Mouse (Mus musculus) forebrain, embryonic 15.5 days (tissue): ENCODE measurements at regions not wholly inside any gene's neighbourhood (a gene's known extent, or its start where the extent isn't known, plus 50 kb on each side); places are given as distances from the start of the nearest gene placed in this dataset.
A peak's percentile ranks its signal among the peaks of the same experiment; 100 is the strongest.

Experiments used
- ATAC-seq: fragments of 200-750 bp; cut with Nextera tagmentation; replicated peaks from 2 replicates; pipeline ENCODE4 v1.8.0; 2017; ENCODE audit warnings: mild to moderate bottlenecking, moderate TSS enrichment, moderate library complexity
- H3K27ac ChIP-seq: fragments of 300-500 bp; sonication (generic); replicated peaks from 2 replicates; pipeline ENCODE4 v1.5.1; 2015; ENCODE audit warnings: mild to moderate bottlenecking, inconsistent platforms
- H3K27me3 ChIP-seq: fragments of 300-500 bp; sonication (generic); 2 replicates; pipeline ENCODE4 v1.6.1; 2015; ENCODE audit warnings: inconsistent platforms
- H3K36me3 ChIP-seq: fragments of 300-500 bp; sonication (generic); 2 replicates; pipeline ENCODE4 v1.6.1; 2015; ENCODE audit warnings: mild to moderate bottlenecking, inconsistent platforms
- H3K4me1 ChIP-seq: fragments of 300-500 bp; sonication (generic); 2 replicates; pipeline ENCODE4 v1.6.1; 2015; ENCODE audit warnings: inconsistent platforms
- H3K4me2 ChIP-seq: fragments of 300-500 bp; sonication (generic); replicated peaks from 2 replicates; pipeline ENCODE4 v1.6.1; 2015; ENCODE audit warnings: mild to moderate bottlenecking, inconsistent platforms
- H3K4me3 ChIP-seq: fragments of 300-500 bp; sonication (generic); 2 replicates; pipeline ENCODE4 v1.5.1; 2015; ENCODE audit warnings: mild to moderate bottlenecking, inconsistent platforms
- H3K9ac ChIP-seq: fragments of 300-500 bp; sonication (generic); replicated peaks from 2 replicates; pipeline ENCODE4 v1.6.1; 2015; ENCODE audit warnings: mild to moderate bottlenecking, inconsistent platforms
- H3K9me3 ChIP-seq: fragments of 300-500 bp; sonication (generic); 2 replicates; pipeline ENCODE4 v1.6.1; 2016; ENCODE audit warnings: inconsistent platforms
- WGBS: fragments of 180-500 bp; shearing (Covaris S2); methylation state at CpG from one replicate; pipeline ENCODE4 v1.1.7; 2015; ENCODE audit warnings: mixed read lengths; 5-methylcytosine and 5-hydroxymethylcytosine counted together

DNA sequence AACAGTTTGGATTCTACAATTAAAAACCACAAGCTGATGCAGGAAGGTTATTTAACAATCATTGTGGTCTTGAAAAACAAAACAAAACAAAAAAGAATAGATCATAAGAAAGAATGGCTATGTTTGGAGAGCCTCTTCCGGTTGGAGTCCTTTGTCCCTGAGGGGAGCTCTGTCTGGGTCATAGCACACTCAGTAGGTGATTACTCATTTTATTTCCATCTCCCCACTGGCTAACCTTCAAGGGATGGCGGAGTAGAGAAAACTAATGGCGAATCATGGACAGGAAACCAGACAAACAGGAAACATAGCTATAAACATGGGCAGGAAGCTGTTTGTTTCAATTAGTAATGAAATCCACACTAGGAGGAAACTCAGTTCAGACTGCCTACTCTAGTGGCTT, 545.8 kb upstream of the Tenm3 start:
- Histone ChIP-seq H3K4me3 (no peak overlapping the region), H3K9ac (no peak overlapping the region), H3K27me3 (no peaks in the 10 kb centered on the region), H3K4me2 (no peak overlapping the region), H3K36me3 (no peaks in the 10 kb centered on the region), H3K9me3 (no peaks in the 10 kb centered on the region), H3K27ac (no peak overlapping the region), H3K4me1 (no peaks in the 10 kb centered on the region)
- ATAC-seq, result no peak
- WGBS, result 84% methylated on average over 3 of the region's 3 CpGs

DNA sequence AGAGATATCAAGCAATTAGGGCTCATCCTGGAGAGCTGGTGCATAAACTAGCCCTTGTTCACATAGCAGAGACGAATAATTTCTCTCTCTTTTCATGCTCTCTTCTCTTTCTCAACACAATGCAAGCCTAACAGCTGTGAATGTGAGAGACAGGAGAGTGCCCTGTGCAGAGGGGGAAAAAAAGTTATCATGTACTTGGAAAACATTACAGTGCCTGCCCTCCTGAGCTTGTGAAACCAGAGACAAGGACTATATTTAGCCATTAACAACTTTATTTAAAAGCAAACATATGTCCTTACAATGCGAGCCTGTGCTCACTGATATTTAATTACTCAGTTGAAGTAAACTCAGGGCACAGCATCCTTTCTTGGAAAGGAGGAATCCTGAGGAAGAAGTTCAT, 543.8 kb upstream of the Tenm3 start:
- H3K9ac ChIP-seq, result no peak overlapping the region
- H3K36me3 ChIP-seq, result no peaks in the 10 kb centered on the region
- no peaks in the 10 kb centered on the region for H3K27me3 ChIP-seq
- ATAC-seq, result no peak
- no peaks in the 10 kb centered on the region for H3K4me1 ChIP-seq
- no peak overlapping the region for H3K27ac ChIP-seq
- no peaks in the 10 kb centered on the region for H3K9me3 ChIP-seq
- no peak overlapping the region for H3K4me2 ChIP-seq
- no peak overlapping the region for H3K4me3 ChIP-seq
- WGBS, result 60% methylated on average over 2 of the region's 2 CpGs

DNA sequence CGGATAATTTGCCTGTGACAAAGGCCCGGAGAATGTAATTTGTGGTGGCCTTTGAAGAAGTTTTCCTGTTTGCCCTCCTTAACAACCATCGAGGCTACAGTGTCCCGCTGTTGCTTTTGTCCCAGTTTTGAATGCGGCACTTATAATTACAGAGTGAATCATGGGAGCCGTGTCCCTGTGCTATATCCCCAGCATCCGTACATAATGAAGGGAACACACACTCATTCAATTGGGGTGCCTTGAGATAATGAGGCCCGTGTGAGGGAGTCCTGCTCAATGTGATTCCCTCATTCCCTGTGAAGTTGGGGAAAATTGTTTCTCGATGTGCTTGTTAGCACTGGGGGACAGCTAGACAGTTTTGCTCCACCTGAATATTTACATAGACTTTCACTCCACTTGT, 528.9 kb upstream of the Tenm3 start:
- no peaks in the 10 kb centered on the region for H3K36me3 ChIP-seq
- ATAC-seq, result no peak
- H3K4me3 ChIP-seq, result no peak overlapping the region
- peak overlapping the region; percentile 18 for H3K4me2 ChIP-seq
- no peak overlapping the region for H3K9ac ChIP-seq
- H3K27me3 ChIP-seq, result no peaks in the 10 kb centered on the region
- no peaks in the 10 kb centered on the region for H3K9me3 ChIP-seq
- no peak overlapping the region for H3K27ac ChIP-seq
- H3K4me1 ChIP-seq, result 0 out of 2 replicates have a peak, but pooled peaks cover 4% of the 10 kb centered on the region
- WGBS, result 22% methylated on average over 9 of the region's 9 CpGs

DNA sequence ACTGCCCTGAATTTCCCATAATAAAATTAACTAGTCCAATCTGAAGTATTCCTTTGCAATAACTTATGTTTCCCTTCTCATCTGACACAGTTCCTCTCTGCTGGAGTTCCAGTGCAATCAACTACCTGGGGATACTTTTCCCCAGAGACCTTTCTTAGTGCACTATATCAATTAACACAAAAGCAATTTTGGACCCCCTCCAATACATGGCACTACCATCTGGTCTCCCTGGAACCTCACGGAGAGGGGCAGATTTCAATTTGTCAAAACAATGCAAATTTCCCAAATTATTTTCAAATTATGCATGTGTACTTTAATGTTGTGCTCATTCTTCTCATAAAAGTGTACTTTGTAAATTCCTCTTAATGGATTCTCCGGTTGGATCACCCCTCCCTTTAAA, 518.9 kb upstream of the Tenm3 start:
- Histone ChIP-seq H3K4me1 (peaks cover 8% of the 10 kb centered on the region), H3K4me2 (no peak overlapping the region), H3K4me3 (no peak overlapping the region), H3K9me3 (no peaks in the 10 kb centered on the region), H3K9ac (no peak overlapping the region), H3K27me3 (no peaks in the 10 kb centered on the region), H3K27ac (peak overlapping the region; percentile 57; the same call in 1 of the 2 replicates), H3K36me3 (no peaks in the 10 kb centered on the region)
- 40% methylated on average over 2 of the region's 2 CpGs for WGBS
- peak; percentile 85 for ATAC-seq

DNA sequence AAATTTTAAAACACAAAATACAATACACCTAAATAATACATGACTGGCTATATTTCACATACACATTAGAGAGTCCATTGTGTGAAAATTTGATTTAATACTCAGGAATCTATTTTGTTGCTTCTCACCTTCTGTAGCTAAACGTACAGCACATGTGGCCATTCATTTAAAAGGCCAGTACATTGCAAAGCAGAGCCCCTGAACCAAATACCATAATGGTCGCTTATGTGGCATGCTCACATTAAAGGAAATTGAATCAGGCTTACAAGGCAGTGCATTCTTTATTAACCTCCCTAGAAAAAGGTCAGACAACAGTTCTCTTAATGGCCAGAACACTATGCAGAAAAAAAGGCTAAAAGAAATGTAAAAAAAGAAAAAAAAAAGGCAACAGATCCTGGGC, 517.7 kb upstream of the Tenm3 start:
- Histone ChIP-seq H3K36me3 (no peaks in the 10 kb centered on the region), H3K4me1 (peaks cover 8% of the 10 kb centered on the region), H3K9ac (no peak overlapping the region), H3K27ac (no peak overlapping the region), H3K9me3 (no peaks in the 10 kb centered on the region), H3K4me2 (no peak overlapping the region), H3K27me3 (no peaks in the 10 kb centered on the region), H3K4me3 (no peak overlapping the region)
- 47% methylated on average over 2 of the region's 2 CpGs for WGBS
- ATAC-seq, result no peak

DNA sequence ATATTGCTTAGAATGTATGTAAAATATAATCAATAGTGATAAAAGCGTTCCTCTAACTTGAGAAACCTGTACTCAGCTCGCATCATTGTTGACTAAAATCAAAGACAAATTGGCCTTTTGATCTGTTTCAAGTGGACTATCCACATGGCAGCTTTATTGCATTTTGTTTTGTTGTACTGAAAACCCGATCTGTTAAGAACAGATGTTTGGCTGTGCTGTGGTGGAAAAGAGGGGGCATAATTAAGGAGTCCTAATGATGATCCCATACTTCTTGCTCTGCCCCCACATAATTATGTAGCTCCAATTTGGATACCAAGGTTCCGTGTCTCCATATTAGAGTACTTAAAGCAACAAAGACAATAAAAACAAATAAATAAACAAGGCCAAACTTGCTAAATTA, 516.4 kb upstream of the Tenm3 start:
- ATAC-seq, result no peak
- H3K4me1 ChIP-seq, result peaks cover 8% of the 10 kb centered on the region
- no peaks in the 10 kb centered on the region for H3K9me3 ChIP-seq
- no peaks in the 10 kb centered on the region for H3K36me3 ChIP-seq
- no peak overlapping the region for H3K9ac ChIP-seq
- 34% methylated on average over 4 of the region's 4 CpGs for WGBS
- H3K4me3 ChIP-seq, result no peak overlapping the region
- no peaks in the 10 kb centered on the region for H3K27me3 ChIP-seq
- no peak overlapping the region for H3K4me2 ChIP-seq
- no peak overlapping the region for H3K27ac ChIP-seq

DNA sequence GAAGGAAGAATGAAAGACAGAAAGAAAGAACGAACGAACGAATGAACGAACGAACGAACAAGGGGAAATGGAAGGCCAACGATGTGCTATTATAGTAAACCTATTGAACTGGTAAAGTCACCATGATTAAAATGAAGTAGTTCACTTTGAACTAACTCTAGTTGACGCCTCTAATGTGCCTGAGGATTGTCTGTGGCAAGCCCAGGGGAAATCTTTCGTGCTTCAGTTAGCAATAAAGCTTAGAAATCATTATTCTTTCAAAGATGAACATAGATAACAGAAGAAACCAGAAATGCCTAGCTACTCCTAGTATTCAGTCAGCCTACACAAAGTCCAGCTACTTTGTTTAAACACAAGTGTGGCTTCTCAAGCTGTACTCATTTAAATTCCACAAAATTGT, 515.9 kb upstream of the Tenm3 start:
- Histone ChIP-seq H3K4me3 (no peak overlapping the region), H3K4me2 (no peak overlapping the region), H3K27me3 (no peaks in the 10 kb centered on the region), H3K9ac (no peak overlapping the region), H3K36me3 (no peaks in the 10 kb centered on the region), H3K27ac (no peak overlapping the region), H3K4me1 (peaks cover 8% of the 10 kb centered on the region), H3K9me3 (no peaks in the 10 kb centered on the region)
- 41% methylated on average over 9 of the region's 9 CpGs for WGBS
- no peak for ATAC-seq

DNA sequence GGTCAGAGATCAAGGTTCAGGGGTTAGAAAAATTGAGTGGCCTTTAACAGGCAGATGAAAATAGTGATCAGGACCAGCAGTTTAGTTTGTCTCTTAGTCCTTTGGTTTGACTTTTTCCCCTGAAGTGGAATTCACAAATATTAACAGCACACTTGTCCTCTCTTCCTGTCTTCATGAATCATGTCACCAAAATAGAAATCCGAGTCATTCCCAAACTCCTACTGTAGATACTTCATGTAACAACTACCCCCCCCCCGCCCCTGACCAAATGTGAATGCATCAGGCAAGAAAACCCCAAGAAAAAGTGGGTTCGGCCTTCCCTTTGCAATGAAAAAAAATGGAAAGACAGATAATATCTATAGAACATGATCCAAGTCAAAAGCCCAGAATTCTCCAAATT, 504.9 kb upstream of the Tenm3 start:
- Histone ChIP-seq H3K27me3 (no peaks in the 10 kb centered on the region), H3K9ac (no peak overlapping the region), H3K27ac (no peak overlapping the region), H3K4me2 (no peak overlapping the region), H3K36me3 (no peaks in the 10 kb centered on the region), H3K9me3 (no peaks in the 10 kb centered on the region), H3K4me3 (no peak overlapping the region), H3K4me1 (no peaks in the 10 kb centered on the region)
- no peak for ATAC-seq
- WGBS, result 90% methylated on average over 3 of the region's 3 CpGs

DNA sequence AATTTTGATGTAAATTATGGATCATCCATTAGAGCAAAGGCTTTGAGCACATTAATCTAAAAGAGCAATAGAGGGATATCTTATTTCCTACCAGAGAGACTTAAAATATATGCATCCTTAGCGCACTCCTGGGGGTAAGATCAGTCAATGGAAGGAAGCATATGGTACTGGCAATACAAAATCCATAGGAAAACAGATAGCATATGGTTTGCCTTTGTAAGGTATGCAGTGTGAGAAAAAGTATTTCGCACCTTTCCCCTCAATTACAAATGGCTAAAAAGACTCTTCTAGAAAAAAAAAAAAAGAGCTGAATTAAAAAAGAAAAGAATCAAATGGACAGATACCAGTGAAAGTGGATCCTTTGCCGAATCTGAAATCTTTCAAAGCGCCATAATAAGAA, 495.0 kb upstream of the Tenm3 start:
- Histone ChIP-seq H3K4me3 (no peak overlapping the region), H3K4me2 (no peak overlapping the region), H3K27me3 (no peaks in the 10 kb centered on the region), H3K9me3 (no peaks in the 10 kb centered on the region), H3K27ac (no peak overlapping the region), H3K9ac (no peak overlapping the region), H3K36me3 (no peaks in the 10 kb centered on the region), H3K4me1 (0 out of 2 replicates have a peak, but pooled peaks cover 3% of the 10 kb centered on the region)
- WGBS, result 73% methylated on average over 4 of the region's 4 CpGs
- ATAC-seq, result no peak

DNA sequence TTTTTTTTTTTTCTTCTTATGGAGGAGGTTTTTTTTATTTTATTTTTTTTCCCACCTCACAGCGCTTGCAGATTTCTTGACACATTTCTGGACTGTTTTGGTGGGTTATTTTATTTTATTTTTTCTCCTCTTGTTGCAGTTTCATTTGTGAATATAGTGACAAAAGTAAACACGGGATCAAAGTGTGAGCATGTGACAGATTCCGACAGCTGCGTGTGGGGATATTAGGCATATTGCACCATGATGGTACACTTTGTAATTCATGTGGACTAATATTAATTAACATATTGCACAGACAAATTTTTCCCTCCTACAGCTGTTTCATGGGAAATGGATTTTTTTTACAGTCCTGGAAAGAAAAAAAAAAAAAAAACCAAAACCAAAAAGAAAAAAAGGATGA, 483.2 kb upstream of the Tenm3 start:
- H3K9me3 ChIP-seq, result no peaks in the 10 kb centered on the region
- H3K27me3 ChIP-seq, result no peaks in the 10 kb centered on the region
- WGBS, result 56% methylated on average over 4 of the region's 4 CpGs
- H3K9ac ChIP-seq, result no peak overlapping the region
- no peaks in the 10 kb centered on the region for H3K36me3 ChIP-seq
- no peaks in the 10 kb centered on the region for H3K4me1 ChIP-seq
- ATAC-seq, result peak; percentile 32; the same call in 1 of the 2 replicates
- H3K27ac ChIP-seq, result no peak overlapping the region
- H3K4me2 ChIP-seq, result no peak overlapping the region
- no peak overlapping the region for H3K4me3 ChIP-seq

DNA sequence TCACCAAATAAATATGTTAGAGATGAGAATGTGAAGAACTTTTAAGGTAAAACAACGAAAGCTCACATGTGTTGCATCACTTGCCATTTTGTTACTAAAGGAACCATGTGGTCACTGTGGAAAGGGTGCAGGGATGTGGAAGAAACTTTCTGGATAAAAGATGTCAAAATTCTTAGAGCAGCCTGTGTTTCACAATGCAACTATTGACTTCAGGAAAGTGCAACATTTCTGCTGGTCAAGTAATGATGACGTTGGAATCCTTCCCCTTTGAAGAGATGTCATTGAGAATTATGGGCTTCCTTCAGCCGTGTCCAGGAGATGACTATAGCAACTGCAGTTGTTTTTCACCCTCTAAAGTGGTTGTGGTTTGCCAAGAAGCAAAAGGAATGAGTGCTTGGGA, 477.7 kb upstream of the Tenm3 start:
- no peaks in the 10 kb centered on the region for H3K36me3 ChIP-seq
- no peaks in the 10 kb centered on the region for H3K4me1 ChIP-seq
- H3K4me3 ChIP-seq, result no peak overlapping the region
- H3K27me3 ChIP-seq, result no peaks in the 10 kb centered on the region
- H3K27ac ChIP-seq, result no peak overlapping the region
- no peak for ATAC-seq
- no peak overlapping the region for H3K9ac ChIP-seq
- WGBS, result 63% methylated on average over 3 of the region's 3 CpGs
- H3K4me2 ChIP-seq, result no peak overlapping the region
- H3K9me3 ChIP-seq, result no peaks in the 10 kb centered on the region

DNA sequence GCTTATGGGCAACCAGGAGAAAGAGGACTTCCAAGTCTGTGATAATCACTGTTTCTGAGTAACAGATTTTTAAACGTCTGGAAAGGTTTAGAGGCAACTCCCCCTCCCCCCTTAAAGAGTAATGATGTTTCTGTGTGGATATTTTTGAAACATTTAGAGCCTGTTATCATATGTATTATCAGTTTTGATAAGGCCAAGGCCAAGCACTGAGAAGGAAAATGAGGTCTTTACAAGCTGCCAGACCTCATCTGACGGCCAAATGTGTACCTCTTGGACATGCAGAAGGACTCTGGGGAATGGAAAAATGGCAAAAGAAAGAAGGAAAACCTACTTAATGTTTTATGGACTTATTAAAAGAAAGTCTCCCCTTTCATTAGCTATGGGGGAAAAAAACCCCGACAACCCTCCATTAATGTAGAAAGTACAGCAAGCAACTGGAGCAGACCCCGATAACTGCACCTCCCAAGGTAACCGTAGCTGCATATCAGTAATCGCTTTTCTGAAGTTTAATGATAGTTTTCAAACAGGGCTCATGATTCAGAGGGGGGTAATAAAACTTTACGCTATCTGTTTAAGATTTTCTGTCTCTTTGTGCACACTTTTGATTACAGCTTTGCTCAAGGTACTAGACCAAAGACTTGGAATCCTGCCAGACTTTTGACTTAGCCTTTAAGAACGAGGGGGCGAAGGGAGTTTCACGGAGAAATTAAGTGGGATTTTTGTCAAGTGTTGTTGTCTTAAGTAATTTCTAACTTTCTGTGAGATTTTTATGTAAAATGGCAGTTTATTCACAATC, 469.9 kb upstream of the Tenm3 start:
- no peak overlapping the region for H3K4me2 ChIP-seq
- ATAC-seq, result no peak
- no peak overlapping the region for H3K27ac ChIP-seq
- no peaks in the 10 kb centered on the region for H3K4me1 ChIP-seq
- H3K4me3 ChIP-seq, result no peak overlapping the region
- H3K27me3 ChIP-seq, result no peaks in the 10 kb centered on the region
- 63% methylated on average over 10 of the region's 10 CpGs for WGBS
- no peak overlapping the region for H3K9ac ChIP-seq
- no peaks in the 10 kb centered on the region for H3K36me3 ChIP-seq
- H3K9me3 ChIP-seq, result no peaks in the 10 kb centered on the region

DNA sequence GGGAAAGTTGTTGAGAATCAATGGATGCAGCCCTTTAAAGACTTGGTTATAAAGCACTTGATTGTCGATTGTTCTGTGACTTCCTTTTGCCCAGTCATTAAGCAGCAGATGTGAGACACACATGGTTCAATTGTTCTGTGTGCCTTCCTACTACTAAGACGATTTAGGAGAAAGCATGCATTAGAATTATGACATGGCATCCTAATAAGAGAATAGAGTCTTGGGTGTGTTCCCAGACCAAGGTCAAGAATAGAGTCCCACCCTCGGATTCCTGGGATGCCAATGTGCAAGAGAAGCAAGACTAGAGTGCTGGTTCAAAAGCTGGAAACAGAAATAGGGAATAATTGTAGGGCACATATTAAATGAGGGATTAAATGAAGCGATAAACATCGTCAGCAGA, 469.1 kb upstream of the Tenm3 start:
- no peak for ATAC-seq
- Histone ChIP-seq H3K4me2 (no peak overlapping the region), H3K9me3 (no peaks in the 10 kb centered on the region), H3K4me1 (no peaks in the 10 kb centered on the region), H3K9ac (no peak overlapping the region), H3K27ac (no peak overlapping the region), H3K4me3 (no peak overlapping the region), H3K36me3 (no peaks in the 10 kb centered on the region), H3K27me3 (no peaks in the 10 kb centered on the region)
- 54% methylated on average over 5 of the region's 5 CpGs for WGBS
